Mouse (Mus musculus) stomach, adult 2 months (tissue): ENCODE measurements around the gene Prdx6. TPM values are rescaled to one million over a fixed set of nuclear protein-coding genes. Genes with fewer than 3 reads are reported as not detected.

ENCODE experiments used
- polyA plus RNA-seq: library from polyadenylated mRNA; depleted of rRNA; stranded (reverse); fragments of >200 nt; gene quantifications from 2 replicates; pipeline ENCODE4 v1.2.3, GENCODE M21; 2012; rRNA removed

The Prdx6 gene
- 19.3 and 25.6 TPM in 2 replicates for polyA plus RNA-seq

GRCm38 (mm10) chr1:161250604-161251416 lies at the start of gene Prdx6:
Gene Prdx6 (minus strand): TSS chr1:161251219.

Other genes with a start within 250 kb of the Prdx6 start
- gene Zbtb37, start 216.4 kb downstream of the Prdx6 start, polyA plus RNA-seq, result 0.09 and 0.23 TPM in 2 replicates
- 2.5 and 4.0 TPM in 2 replicates for gene Dars2, start 180.6 kb downstream of the Prdx6 start, polyA plus RNA-seq
- 0.18 and 0.26 TPM in 2 replicates for gene Cenpl, start 180.5 kb downstream of the Prdx6 start, polyA plus RNA-seq
- 0.99 and 1.7 TPM in 2 replicates for gene Klhl20, start 119.7 kb downstream of the Prdx6 start, polyA plus RNA-seq
- not detected in 2 replicates for gene Ankrd45, start 108.5 kb downstream of the Prdx6 start, polyA plus RNA-seq
- gene Tex50, start 91.9 kb downstream of the Prdx6 start, polyA plus RNA-seq, result not detected in 2 replicates
- not detected in 2 replicates for gene Tnfsf4, start 144.2 kb upstream of the Prdx6 start, polyA plus RNA-seq
- not detected in 2 replicates for gene Tnfsf18, start 243.4 kb upstream of the Prdx6 start, polyA plus RNA-seq